Mouse (Mus musculus): Measurements from ENCODE around the gene Wfdc2.
"Not testable (repeated sequence)": the region's sequence is repeated elsewhere in the genome, so short reads cannot be mapped to it uniquely, and the experiment has no call there.

Wfdc2 gene

GRCm38 (mm10) chr2:164549963-164550894, 12.0 kb upstream of the Wfdc2 start:
- no peak for DNase-seq

GRCm38 (mm10) chr2:164550895-164551269, 11.3 kb upstream of the Wfdc2 start:
- no peak for DNase-seq

- no peak for DNase-seq
These were observed 10.7 kb upstream of the Wfdc2 start for GRCm38 (mm10) chr2:164551502-164551901.

GRCm38 (mm10) chr2:164558426-164558825, 3.8 kb upstream of the Wfdc2 start:
- no peak for DNase-seq

GRCm38 (mm10) chr2:164558991-164559645, 3.1 kb upstream of the Wfdc2 start:
- no peak for DNase-seq

GRCm38 (mm10) chr2:164560106-164560505, 2.1 kb upstream of the Wfdc2 start:
- DNase-seq = no peak

- DNase-seq = peak in 1 of 2 experiments; percentile 6
These were observed 1.3 kb downstream of the Wfdc2 start for GRCm38 (mm10) chr2:164563339-164564038.

GRCm38 (mm10) chr2:164564346-164564745, 2.1 kb downstream of the Wfdc2 start:
- no peak for DNase-seq

GRCm38 (mm10) chr2:164566997-164567396, 4.8 kb downstream of the Wfdc2 start:
- DNase-seq = no peak

- DNase-seq = no peak
These were observed 5.2 kb downstream of the Wfdc2 start for GRCm38 (mm10) chr2:164567460-164567859.

- not testable (repeated sequence) for DNase-seq
These were observed 11.1 kb downstream of the Wfdc2 start, which contains the start of gene Spint3 for GRCm38 (mm10) chr2:164573359-164573758. Spint3 (minus strand) TSS chr2:164573459.

GRCm38 (mm10) chr2:164585025-164585725, 23.0 kb downstream of the Wfdc2 start, which contains the start of gene Wfdc6a:
Wfdc6a (minus strand) TSS chr2:164585447.
- DNase-seq = not testable (repeated sequence)

- no peak for DNase-seq
These were observed 29.8 kb downstream of the Wfdc2 start for GRCm38 (mm10) chr2:164592014-164592413.

- no peak for DNase-seq
These were observed 31.3 kb downstream of the Wfdc2 start, which contains the start of gene Eppin for GRCm38 (mm10) chr2:164593494-164593893. Eppin (minus strand) TSS chr2:164593594.

GRCm38 (mm10) chr2:164600179-164600578, 38.0 kb downstream of the Wfdc2 start:
- no peak for DNase-seq

GRCm38 (mm10) chr2:164603482-164603881, 41.3 kb downstream of the Wfdc2 start:
- no peak for DNase-seq

GRCm38 (mm10) chr2:164604411-164604810, 42.2 kb downstream of the Wfdc2 start:
- no peak for DNase-seq

GRCm38 (mm10) chr2:164608781-164609180, 46.6 kb downstream of the Wfdc2 start:
- no peak for DNase-seq

GRCm38 (mm10) chr2:164613471-164613870, 51.3 kb downstream of the Wfdc2 start, which contains the start of the genes Wfdc6b and Wfdc8:
Wfdc6b (plus strand) TSS chr2:164613522.
Wfdc8 (minus strand) TSS chr2:164613626.
- not testable (repeated sequence) for DNase-seq

GRCm38 (mm10) chr2:164615386-164615785, 53.2 kb downstream of the Wfdc2 start:
- DNase-seq = no peak
